Mouse (Mus musculus) kidney, adult 18-20 months (tissue): ENCODE results near the gene Cdadc1.

Experiments used
- DNase-seq: peaks from one replicate; pipeline ENCODE4 v3.0.0; 2021

The Cdadc1 gene

GRCm38 (mm10) chr14:59543158-59543826, 54.5 kb downstream of the Cdadc1 start:
- DNase-seq = no peak

- DNase-seq = peak; percentile 65
Observed at GRCm38 (mm10) chr14:59540761-59541160, 57.0 kb downstream of the Cdadc1 start.

GRCm38 (mm10) chr14:59540230-59540629, 57.5 kb downstream of the Cdadc1 start:
- DNase-seq = no peak

DNA sequence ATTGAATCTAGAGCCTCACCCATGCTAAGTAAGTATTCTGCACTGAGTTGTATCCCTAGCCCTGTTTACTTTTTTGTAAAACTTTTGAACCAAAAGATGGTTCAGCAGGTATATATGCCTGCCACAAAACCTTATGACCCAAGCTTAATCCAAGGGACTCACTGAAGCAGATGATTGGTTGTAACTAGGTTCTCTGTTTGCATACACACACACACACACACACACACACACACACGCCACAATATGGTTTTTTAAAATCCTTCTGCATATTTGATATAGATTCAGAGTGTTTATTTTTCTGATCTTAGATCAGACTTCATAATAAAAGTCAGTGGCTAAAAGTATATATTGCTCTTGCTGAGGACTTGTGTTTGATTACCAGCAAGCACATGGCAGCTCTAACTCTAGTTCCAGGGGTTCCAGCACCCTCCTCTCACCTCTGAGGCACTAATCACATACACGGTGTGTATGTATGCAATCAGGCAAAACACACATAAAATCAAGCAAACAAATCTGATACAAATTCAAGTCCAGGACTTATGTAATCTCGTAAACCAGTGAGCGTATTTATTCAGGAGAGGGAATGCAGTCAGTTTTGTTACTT, 59.8 kb downstream of the Cdadc1 start:
- no peak for DNase-seq

GRCm38 (mm10) chr14:59533908-59534307, 63.9 kb downstream of the Cdadc1 start:
- DNase-seq = no peak

GRCm38 (mm10) chr14:59532986-59533385, 64.8 kb downstream of the Cdadc1 start:
- DNase-seq = no peak

- no peak for DNase-seq
Observed at GRCm38 (mm10) chr14:59530801-59531200, 67.0 kb downstream of the Cdadc1 start.

GRCm38 (mm10) chr14:59525843-59526242, 71.9 kb downstream of the Cdadc1 start:
- no peak for DNase-seq

GRCm38 (mm10) chr14:59513922-59514444, 83.8 kb downstream of the Cdadc1 start:
- DNase-seq = no peak
